Mouse (Mus musculus) lung, postnatal 10 days (tissue): ENCODE data around the gene Tomm20.
"Not testable (repeated sequence)": the region's sequence is repeated elsewhere in the genome, so short reads cannot be mapped to it uniquely, and the experiment has no call there.

Experiments
- DNase-seq: peaks from one replicate; pipeline ENCODE4 v3.0.0; 2021

The Tomm20 gene

DNA sequence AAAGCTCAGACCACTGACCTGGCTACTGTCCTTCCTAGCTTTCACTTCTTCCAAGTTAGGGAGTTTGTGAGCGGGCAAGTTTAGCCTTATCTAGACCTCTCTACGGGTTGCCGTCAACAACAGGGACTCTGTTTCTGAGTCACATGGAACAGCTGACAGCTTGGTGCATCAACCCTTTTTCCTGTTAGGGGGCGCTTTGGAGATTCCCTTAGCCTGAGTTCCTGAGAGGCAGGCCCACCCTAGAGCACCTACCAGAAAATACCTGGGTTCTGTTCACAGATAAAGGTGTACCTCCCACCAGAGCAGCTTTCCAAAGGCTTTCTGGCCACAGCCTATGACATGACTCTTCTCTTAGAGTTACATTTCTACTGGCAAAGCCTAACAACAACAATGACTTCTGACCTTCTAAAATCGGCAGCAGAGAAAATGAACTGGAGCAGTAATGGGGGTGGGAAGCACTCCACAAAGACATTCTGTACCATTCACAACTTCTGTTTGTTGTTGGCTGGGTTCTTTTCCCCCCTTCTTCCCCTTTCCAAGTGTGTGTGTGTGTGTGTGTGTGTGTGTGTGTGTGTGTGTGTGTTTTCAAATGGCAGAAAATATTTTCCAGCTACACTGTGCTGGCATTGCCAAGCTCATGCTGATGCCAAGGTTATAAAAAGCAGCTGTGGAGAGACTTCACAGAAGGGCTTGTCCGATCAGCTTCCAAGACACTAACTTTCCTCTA, 28.3 kb downstream of the Tomm20 start:
- DNase-seq, result peak; percentile 79

DNA sequence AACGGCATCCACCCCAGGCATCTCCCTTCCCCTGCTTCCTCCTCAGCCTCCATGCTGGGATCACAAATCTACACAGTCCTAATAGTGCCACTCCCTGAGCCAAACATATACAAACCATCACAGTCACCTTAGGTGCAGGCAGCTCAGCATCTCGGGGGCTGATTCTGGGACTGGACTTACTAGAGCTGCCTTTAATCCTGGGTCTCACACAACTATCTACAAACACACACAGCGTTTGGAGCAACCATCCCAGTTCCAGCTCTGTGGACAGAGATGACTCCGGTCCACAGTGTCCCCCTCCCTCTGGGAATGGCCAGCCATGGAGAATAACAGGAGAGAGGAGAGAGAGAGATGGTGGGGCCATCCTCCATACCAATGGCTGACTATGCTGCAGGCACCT, 29.0 kb downstream of the Tomm20 start:
- no peak for DNase-seq

DNA sequence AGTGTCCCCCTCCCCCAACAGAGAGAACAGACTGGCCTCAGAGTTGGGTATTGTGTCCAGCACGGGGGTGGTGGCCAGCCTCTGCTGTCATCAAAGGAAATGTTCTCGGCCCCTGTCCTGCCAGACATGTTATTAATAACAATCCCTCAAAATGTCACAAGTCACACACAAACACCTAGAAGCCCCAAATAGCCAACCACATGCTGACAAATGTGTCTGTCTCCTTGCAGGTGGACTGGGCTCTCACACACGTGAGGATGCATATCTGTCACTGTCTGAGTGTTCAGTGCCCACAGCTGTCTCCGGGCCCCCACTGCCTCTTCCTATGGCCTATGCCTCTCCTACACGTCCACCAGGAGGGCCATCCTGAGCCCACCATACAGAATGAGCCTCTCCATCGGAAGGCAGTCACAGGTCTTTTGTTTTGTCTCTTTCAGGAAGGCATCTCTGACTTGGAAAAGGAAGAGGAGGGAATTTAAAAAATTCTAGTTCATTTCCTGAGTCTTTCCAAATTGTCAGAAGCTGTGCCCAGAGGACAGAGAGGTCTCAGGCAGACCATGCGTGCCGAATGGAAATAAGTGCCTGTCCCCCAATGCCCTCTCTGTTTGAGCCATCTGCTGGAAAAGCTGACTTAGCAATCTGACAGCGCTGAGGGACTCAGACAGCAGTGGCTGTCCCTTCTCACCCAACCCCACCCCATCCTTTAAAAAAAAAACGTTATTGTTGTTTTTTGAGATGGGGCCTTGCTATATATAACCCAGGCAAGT, 30.9 kb downstream of the Tomm20 start:
- DNase-seq, result peak; percentile 63

DNA sequence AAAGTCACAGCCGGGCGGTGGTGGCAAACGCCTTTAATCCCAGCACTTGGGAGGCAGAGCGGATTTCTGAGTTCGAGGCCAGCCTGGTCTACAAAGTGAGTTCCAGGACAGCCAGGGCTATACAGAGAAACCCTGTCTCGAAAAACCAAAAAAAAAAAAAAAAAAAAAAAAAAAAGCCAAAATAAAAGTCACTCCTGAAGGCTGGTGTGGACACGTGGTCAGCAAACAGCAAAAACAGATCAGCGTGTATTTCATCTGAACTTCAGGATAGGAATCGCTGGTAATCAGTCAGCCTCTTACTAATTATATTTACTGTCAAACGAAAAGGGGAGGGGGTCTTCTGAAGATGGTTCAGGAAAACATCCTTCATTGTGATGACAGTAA, 31.5 kb downstream of the Tomm20 start:
- not testable (repeated sequence) for DNase-seq

GRCm38 (mm10) chr8:126913241-126914106, 32.2 kb downstream of the Tomm20 start:
- DNase-seq, result peak; percentile 71

DNA sequence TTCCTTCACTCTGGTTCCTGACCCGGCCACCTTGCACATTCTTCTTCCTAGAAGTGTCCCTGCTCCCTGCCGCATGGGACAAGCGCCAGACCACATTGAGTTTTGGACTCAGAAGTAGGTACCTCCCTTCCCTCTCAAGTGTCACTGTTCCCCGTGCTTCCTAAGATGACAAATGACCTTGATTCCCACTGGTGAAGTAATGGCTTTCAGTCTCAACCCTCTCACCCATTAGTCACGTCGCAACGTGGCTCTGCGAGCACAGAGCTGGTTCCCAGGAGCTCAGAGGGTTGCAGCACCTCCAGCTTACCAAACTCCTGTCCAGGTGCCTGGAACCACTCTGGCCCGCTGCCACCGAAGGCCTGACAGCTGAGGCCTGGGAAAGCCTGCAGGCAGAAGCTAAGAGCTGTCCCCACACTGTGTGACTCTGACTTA, 36.3 kb downstream of the Tomm20 start:
- peak; percentile 58 for DNase-seq

GRCm38 (mm10) chr8:126908805-126909204, 36.8 kb downstream of the Tomm20 start:
- DNase-seq, result peak; percentile 64

DNA sequence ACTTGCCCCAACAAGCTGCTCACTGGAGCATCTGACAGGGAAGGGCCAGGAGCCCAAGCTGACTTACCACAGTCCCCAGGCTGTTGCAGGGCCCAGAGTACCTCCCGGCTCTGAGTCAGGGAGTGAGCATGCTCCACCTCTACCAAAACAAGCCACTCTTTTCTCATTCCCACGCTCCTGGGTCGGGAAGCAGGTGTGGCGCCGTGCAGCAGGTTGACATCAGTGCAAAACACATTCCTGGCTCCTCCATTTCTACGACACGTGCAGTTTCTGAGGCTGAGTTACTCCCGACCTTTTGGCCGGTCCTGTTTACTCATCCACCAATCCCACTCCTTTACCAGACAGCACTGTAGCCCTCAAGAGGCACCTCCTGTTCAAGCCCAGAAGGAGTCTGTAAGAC, 37.7 kb downstream of the Tomm20 start:
- no peak for DNase-seq

- DNase-seq, result no peak
Measured at GRCm38 (mm10) chr8:126907374-126907773, 38.3 kb downstream of the Tomm20 start.

DNA sequence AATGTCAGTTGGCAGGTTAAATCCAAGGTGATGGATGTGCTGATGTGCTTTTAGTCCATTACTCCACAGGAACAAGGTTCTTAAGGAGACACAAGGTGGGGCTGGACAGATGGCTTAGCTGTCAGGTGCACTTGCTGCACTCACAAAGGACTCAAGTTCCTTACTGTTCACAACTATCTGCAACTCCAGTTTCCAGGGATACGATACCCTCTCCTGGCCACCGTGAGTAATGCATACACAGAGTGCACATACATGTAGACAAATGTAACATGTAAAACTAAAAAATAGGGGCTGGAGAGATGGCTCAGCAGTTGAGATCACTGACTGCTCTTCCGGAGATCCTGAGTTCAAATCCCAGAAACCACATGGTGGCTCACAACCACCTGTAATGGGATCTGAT, 40.3 kb downstream of the Tomm20 start:
- peak; percentile 51 for DNase-seq

- no peak for DNase-seq
Measured at GRCm38 (mm10) chr8:126903927-126904326, 41.7 kb downstream of the Tomm20 start.

GRCm38 (mm10) chr8:126903224-126903895, 42.3 kb downstream of the Tomm20 start:
- no peak for DNase-seq

DNA sequence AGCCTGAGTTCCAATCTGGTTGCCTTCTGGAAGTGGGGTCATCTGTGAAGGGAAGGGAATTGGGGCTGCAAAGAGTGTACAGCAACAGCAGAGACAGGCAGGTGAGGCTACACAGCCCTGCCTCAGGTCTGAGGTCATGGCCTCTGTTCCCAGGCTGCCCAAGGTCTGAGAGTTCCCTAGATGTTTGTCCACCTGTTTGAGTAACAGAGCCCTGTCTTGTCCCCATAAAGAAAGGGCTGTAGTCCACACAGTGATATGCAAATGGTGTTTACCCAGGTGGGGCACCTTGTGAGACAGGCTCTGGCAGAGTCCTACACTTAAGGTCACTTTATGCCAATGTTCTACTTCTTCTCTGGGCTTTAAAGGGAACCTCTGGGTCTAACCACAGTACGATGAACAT, 44.0 kb downstream of the Tomm20 start:
- DNase-seq, result no peak

GRCm38 (mm10) chr8:126901049-126901448, 44.6 kb downstream of the Tomm20 start:
- no peak for DNase-seq

GRCm38 (mm10) chr8:126895133-126895532, 50.5 kb downstream of the Tomm20 start:
- peak; percentile 78 for DNase-seq

- DNase-seq, result no peak
Measured at GRCm38 (mm10) chr8:126887639-126888006, 58.0 kb downstream of the Tomm20 start.

DNA sequence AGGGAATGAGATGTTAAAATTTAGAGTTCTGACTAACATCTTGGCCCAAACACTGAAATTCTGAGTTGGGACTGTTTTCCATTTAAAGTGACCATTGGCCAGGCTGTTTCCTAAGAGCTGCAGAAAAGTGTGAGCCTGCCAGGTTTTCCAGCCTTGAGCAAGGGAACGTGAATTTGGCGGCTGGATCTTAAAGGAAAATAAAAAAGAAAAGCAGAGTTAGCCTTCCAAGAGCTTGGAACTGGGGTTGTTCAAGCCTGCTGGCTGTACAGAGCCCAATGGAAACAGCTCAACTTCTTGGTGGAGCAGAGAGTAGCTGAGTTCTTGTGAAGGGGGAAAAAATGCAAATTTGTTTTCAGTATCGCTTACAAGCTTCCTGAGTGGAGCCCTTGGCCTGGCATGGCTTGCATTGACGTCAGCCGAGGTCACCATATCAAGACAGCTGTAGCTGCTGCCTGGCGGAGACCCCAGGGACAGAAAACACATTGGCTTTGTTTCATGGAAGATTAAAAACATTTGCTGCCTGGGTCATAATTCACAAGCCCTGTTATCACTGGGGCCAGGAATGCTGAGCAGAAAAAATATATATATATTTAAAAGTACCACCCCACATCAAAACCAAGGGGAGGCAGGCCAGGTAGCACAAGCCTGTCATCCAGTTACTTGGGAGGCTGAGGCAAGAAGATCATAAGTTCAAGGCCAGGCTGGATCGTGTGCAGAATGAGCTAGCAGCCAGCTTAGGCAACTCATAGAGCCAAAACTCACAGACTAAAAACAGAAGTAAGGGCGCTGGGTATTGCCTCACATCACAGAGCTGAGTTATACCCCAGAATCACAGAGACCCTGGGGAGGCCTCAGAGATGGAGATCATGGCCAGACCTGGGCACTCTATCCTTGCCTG, 58.7 kb downstream of the Tomm20 start:
- DNase-seq, result peak; percentile 86

GRCm38 (mm10) chr8:126885554-126886485, 59.8 kb downstream of the Tomm20 start:
- DNase-seq, result peak; percentile 67

- DNase-seq, result peak; percentile 86
Measured at GRCm38 (mm10) chr8:126884202-126884926, 61.3 kb downstream of the Tomm20 start.

- DNase-seq, result no peak
Measured at GRCm38 (mm10) chr8:126883752-126884151, 61.9 kb downstream of the Tomm20 start.
